Mouse (Mus musculus): ENCODE data around the gene Ssh2.
"Not testable (repeated sequence)": the region's sequence is repeated elsewhere in the genome, so short reads cannot be mapped to it uniquely, and the experiment has no call there.

DNA sequence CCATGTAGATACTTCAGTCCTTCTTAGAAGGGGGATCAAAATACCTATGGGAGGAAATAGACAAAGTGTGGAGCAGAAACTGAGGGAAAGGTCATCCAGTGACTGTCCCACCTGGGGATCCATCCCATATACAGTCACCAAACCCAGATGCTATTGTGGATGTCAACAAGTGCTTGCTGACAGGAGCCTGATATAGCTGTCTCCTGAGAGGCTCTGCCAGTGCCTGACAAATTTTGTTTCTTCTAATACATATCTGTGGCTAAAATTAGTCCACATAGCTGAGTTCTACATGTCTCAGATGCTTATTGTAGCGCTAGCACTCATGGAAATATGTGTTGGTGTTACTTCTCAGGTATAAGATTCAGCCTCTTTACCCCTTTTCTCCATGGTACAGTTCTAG lies 62.5 kb downstream of the Ssh2 start:
- not testable (repeated sequence) for TF ChIP-seq CTCF, POLR2A (IDR thresholded peaks at IDR 0.05; ENCODE audit: insufficient read depth, low read depth, low read length)
